Mouse (Mus musculus): ENCODE results near the gene Hivep2. TPM values are rescaled to one million over a fixed set of nuclear protein-coding genes. Genes with fewer than 3 reads are reported as not detected.
A peak's percentile ranks its signal among the peaks of the same experiment; 100 is the strongest.

Gene Hivep2
- polyA plus RNA-seq, 1 experiment from 2014 or later, result 31.0 TPM

DNA sequence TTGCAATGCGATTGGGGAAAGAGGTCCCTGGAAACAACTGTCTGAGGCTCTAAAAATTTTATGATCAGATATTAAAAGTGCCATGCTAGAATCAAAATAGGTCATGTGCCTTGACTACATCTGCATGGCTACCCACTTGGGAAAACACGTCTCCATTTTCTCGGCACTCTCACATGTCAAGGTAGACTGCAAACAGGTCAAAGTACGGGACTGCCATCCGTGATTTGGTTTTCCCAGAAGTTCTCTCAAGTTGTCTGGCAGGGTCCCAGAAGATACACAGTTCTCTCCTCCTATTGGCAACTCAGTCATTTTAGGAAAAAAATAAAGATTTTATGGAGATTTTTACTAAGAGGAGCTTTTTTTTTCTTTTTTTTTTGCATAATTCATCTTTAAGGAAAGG, 153.3 kb downstream of the Hivep2 start:
- no peak overlapping the region for H3K4me3 ChIP-seq (replicated peaks; ENCODE audit: low read length)
- H3K9me3 ChIP-seq (ENCODE audit: control insufficient read depth, low read length), result no peaks in the 10 kb centered on the region
- no peaks in the 10 kb centered on the region for H3K27me3 ChIP-seq (replicated peaks; ENCODE audit: control insufficient read depth, insufficient read depth, low read length)
- no peak overlapping the region for H3K4me2 ChIP-seq (ENCODE audit: low read length)
- no peak for ATAC-seq
- H3K9ac ChIP-seq (replicated peaks; ENCODE audit: low read depth, low read length), result no peak overlapping the region
- 0 out of 2 replicates have a peak, but pooled peaks cover 2% of the 10 kb centered on the region for H3K4me1 ChIP-seq (replicated peaks; ENCODE audit: control insufficient read depth, insufficient read depth, low read length)
- H3K27ac ChIP-seq (ENCODE audit: low read length), result no peak overlapping the region
- 92% methylated on average over 5 of the region's 5 CpGs for WGBS
- no peaks in the 10 kb centered on the region for H3K36me3 ChIP-seq (ENCODE audit: control insufficient read depth, insufficient read depth)

DNA sequence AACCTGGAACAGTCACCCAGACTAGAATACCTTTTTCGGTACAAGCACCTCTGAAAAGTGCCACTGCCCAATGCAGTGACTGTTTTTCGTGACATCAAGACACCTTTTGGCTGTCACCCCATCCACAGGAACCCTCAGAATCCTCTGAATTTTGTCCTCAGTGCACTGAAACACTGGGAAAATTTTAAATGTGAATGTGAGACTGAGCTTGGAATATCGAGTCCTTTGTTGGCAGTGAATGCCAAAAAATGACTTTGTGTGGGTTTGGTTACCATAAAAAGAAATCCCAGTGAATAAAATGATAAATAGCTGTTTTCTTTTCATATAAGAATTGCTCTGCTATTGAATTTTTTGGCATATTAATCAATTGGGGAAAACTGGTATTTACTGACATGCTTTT, 154.6 kb downstream of the Hivep2 start:
- no peak overlapping the region for H3K9ac ChIP-seq (replicated peaks; ENCODE audit: low read depth, low read length)
- H3K4me1 ChIP-seq (replicated peaks; ENCODE audit: control insufficient read depth, insufficient read depth, low read length), result 0 out of 2 replicates have a peak, but pooled peaks cover 2% of the 10 kb centered on the region
- no peaks in the 10 kb centered on the region for H3K36me3 ChIP-seq (ENCODE audit: control insufficient read depth, insufficient read depth)
- H3K4me2 ChIP-seq (ENCODE audit: low read length), result no peak overlapping the region
- 83% methylated on average over 3 of the region's 3 CpGs for WGBS
- no peak for ATAC-seq
- no peak overlapping the region for H3K4me3 ChIP-seq (replicated peaks; ENCODE audit: low read length)
- no peaks in the 10 kb centered on the region for H3K27me3 ChIP-seq (replicated peaks; ENCODE audit: control insufficient read depth, insufficient read depth, low read length)
- H3K9me3 ChIP-seq (ENCODE audit: control insufficient read depth, low read length), result no peaks in the 10 kb centered on the region
- peak overlapping the region; percentile 60 for H3K27ac ChIP-seq (ENCODE audit: low read length)

DNA sequence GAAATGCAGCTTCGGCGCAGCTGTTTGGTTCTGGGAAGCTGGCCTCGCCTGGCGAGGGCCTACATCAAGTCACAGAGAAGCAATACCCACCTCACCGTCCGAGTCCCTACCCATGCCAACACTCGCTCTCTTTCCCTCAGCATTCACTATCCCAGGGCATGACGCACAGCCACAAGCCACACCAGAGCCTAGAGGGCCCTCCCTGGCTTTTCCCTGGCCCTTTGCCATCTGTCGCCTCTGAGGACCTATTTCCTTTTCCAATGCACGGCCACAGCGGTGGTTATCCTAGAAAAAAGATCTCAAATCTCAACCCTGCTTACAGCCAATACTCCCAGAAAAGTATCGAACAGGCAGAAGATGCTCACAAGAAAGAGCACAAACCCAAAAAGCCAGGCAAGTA, 162.0 kb downstream of the Hivep2 start:
- Histone ChIP-seq H3K4me3 (replicated peaks; ENCODE audit: low read length) (no peak overlapping the region), H3K27me3 (replicated peaks; ENCODE audit: control insufficient read depth, insufficient read depth, low read length) (no peaks in the 10 kb centered on the region), H3K9me3 (ENCODE audit: control insufficient read depth, low read length) (no peaks in the 10 kb centered on the region), H3K9ac (replicated peaks; ENCODE audit: low read depth, low read length) (no peak overlapping the region), H3K4me1 (replicated peaks; ENCODE audit: control insufficient read depth, insufficient read depth, low read length) (no peaks in the 10 kb centered on the region), H3K4me2 (ENCODE audit: low read length) (no peak overlapping the region), H3K27ac (ENCODE audit: low read length) (no peak overlapping the region), H3K36me3 (ENCODE audit: control insufficient read depth, insufficient read depth) (peaks cover 13% of the 10 kb centered on the region)
- ATAC-seq, result no peak
- WGBS, result 95% methylated on average over 12 of the region's 12 CpGs

DNA sequence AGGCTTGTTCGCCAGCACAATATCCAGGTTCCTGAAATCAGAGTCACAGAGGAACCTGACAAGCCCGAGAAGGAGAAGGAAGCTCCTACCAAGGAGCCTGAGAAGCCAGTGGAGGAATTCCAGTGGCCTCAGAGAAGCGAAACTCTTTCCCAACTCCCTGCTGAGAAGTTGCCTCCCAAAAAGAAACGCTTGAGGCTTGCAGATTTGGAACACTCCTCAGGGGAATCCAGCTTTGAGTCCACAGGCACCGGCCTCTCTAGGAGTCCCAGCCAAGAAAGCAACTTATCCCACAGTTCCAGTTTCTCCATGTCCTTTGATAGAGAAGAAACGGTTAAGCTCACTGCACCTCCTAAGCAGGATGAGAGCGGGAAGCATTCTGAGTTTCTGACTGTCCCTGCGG, 164.4 kb downstream of the Hivep2 start:
- H3K36me3 ChIP-seq (ENCODE audit: control insufficient read depth, insufficient read depth), result peaks cover 13% of the 10 kb centered on the region
- H3K9ac ChIP-seq (replicated peaks; ENCODE audit: low read depth, low read length), result no peak overlapping the region
- no peaks in the 10 kb centered on the region for H3K27me3 ChIP-seq (replicated peaks; ENCODE audit: control insufficient read depth, insufficient read depth, low read length)
- WGBS, result 82% methylated on average over 8 of the region's 8 CpGs
- no peak overlapping the region for H3K4me3 ChIP-seq (replicated peaks; ENCODE audit: low read length)
- H3K4me1 ChIP-seq (replicated peaks; ENCODE audit: control insufficient read depth, insufficient read depth, low read length), result no peaks in the 10 kb centered on the region
- no peak overlapping the region for H3K27ac ChIP-seq (ENCODE audit: low read length)
- H3K4me2 ChIP-seq (ENCODE audit: low read length), result no peak overlapping the region
- ATAC-seq, result no peak
- no peaks in the 10 kb centered on the region for H3K9me3 ChIP-seq (ENCODE audit: control insufficient read depth, low read length)

DNA sequence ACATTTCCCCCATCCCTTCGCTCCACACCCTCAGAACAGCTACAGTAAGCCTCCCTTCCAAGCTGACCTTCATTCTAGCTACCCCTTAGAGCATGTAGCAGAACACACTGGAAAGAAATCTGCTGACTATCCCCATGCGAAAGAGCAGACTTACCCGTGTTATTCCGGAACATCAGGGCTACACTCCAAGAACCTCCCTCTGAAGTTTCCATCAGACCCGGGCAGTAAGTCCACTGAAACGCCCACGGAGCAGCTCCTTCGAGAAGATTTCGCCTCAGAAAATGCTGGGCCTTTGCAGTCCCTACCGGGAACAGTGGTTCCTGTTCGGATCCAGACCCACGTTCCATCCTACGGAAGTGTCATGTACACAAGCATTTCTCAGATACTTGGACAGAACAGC, 165.4 kb downstream of the Hivep2 start:
- Histone ChIP-seq H3K9ac (replicated peaks; ENCODE audit: low read depth, low read length) (no peak overlapping the region), H3K36me3 (ENCODE audit: control insufficient read depth, insufficient read depth) (peaks cover 13% of the 10 kb centered on the region), H3K4me2 (ENCODE audit: low read length) (no peak overlapping the region), H3K27ac (ENCODE audit: low read length) (no peak overlapping the region), H3K4me1 (replicated peaks; ENCODE audit: control insufficient read depth, insufficient read depth, low read length) (no peaks in the 10 kb centered on the region), H3K27me3 (replicated peaks; ENCODE audit: control insufficient read depth, insufficient read depth, low read length) (no peaks in the 10 kb centered on the region), H3K9me3 (ENCODE audit: control insufficient read depth, low read length) (no peaks in the 10 kb centered on the region), H3K4me3 (replicated peaks; ENCODE audit: low read length) (no peak overlapping the region)
- no peak for ATAC-seq
- 96% methylated on average over 13 of the region's 13 CpGs for WGBS

DNA sequence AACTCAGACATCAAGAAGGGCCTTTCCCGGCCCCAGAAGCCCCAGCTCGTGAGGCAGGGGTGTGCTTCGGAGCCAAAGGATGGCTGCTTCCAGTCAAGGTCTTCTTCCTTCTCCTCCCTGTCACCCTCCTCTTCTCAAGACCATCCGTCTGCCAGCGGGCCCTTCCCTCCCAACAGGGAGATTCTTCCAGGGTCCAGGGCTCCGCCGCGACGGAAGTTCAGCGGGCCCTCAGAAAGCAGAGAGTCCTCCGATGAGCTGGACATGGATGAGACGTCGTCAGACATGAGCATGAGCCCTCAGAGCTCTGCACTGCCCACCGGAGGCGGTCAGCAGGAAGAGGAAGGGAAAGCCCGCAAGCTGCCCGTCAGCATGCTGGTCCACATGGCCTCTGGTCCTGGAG, 166.2 kb downstream of the Hivep2 start:
- Histone ChIP-seq H3K27me3 (replicated peaks; ENCODE audit: control insufficient read depth, insufficient read depth, low read length) (no peaks in the 10 kb centered on the region), H3K4me3 (replicated peaks; ENCODE audit: low read length) (no peak overlapping the region), H3K9me3 (ENCODE audit: control insufficient read depth, low read length) (no peaks in the 10 kb centered on the region), H3K27ac (ENCODE audit: low read length) (no peak overlapping the region), H3K4me1 (replicated peaks; ENCODE audit: control insufficient read depth, insufficient read depth, low read length) (no peaks in the 10 kb centered on the region), H3K36me3 (ENCODE audit: control insufficient read depth, insufficient read depth) (peaks cover 15% of the 10 kb centered on the region), H3K4me2 (ENCODE audit: low read length) (no peak overlapping the region), H3K9ac (replicated peaks; ENCODE audit: low read depth, low read length) (no peak overlapping the region)
- ATAC-seq, result no peak
- 89% methylated on average over 17 of the region's 17 CpGs for WGBS

DNA sequence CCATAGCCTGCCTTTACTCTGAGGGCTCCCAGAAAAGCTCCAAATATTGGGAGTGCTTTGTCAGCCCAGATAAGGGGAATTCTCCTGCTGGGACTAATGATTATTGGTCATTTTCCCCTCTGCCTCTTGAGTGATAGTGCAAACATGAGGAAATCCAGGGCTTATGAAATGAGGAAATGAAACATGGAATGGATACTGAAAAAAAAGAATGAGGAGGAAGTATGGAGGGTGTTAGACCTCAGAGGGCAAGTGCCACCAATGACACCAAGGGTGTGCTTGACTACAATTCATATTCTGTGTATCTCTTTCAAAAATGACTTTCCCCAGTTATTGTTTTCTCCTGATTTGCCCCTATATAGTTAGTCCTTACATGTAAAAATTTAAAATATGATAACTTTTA, 167.1 kb downstream of the Hivep2 start:
- Histone ChIP-seq H3K9me3 (ENCODE audit: control insufficient read depth, low read length) (no peaks in the 10 kb centered on the region), H3K27me3 (replicated peaks; ENCODE audit: control insufficient read depth, insufficient read depth, low read length) (no peaks in the 10 kb centered on the region), H3K4me3 (replicated peaks; ENCODE audit: low read length) (no peak overlapping the region), H3K4me1 (replicated peaks; ENCODE audit: control insufficient read depth, insufficient read depth, low read length) (no peaks in the 10 kb centered on the region), H3K36me3 (ENCODE audit: control insufficient read depth, insufficient read depth) (peaks cover 17% of the 10 kb centered on the region), H3K9ac (replicated peaks; ENCODE audit: low read depth, low read length) (no peak overlapping the region), H3K4me2 (ENCODE audit: low read length) (no peak overlapping the region), H3K27ac (ENCODE audit: low read length) (no peak overlapping the region)
- no peak for ATAC-seq

DNA sequence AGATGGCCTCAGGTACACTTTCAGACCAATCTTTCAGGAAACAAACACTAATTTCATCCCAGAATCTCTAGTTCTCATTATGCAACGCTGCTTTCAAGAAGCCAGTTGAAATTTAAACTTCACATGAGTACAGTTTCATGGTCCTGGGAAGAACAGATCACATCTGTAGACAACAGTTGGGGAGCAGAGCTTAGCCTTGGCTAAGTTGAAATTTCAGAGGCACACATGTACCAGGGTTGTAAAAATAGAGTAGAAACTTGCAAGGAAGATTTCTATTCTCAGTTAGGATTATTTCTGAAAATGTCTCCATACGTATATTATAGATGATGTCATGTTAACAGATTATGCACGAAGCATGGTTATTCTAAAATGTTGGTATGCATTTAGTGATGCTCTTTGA, 172.8 kb downstream of the Hivep2 start:
- no peak overlapping the region for H3K27ac ChIP-seq (ENCODE audit: low read length)
- no peak overlapping the region for H3K4me2 ChIP-seq (ENCODE audit: low read length)
- H3K27me3 ChIP-seq (replicated peaks; ENCODE audit: control insufficient read depth, insufficient read depth, low read length), result no peaks in the 10 kb centered on the region
- no peaks in the 10 kb centered on the region for H3K9me3 ChIP-seq (ENCODE audit: control insufficient read depth, low read length)
- WGBS, result 91% methylated on average over 3 of the region's 3 CpGs
- no peak overlapping the region for H3K4me3 ChIP-seq (replicated peaks; ENCODE audit: low read length)
- ATAC-seq, result no peak
- no peak overlapping the region for H3K9ac ChIP-seq (replicated peaks; ENCODE audit: low read depth, low read length)
- H3K36me3 ChIP-seq (ENCODE audit: control insufficient read depth, insufficient read depth), result peaks cover 16% of the 10 kb centered on the region
- H3K4me1 ChIP-seq (replicated peaks; ENCODE audit: control insufficient read depth, insufficient read depth, low read length), result no peaks in the 10 kb centered on the region

DNA sequence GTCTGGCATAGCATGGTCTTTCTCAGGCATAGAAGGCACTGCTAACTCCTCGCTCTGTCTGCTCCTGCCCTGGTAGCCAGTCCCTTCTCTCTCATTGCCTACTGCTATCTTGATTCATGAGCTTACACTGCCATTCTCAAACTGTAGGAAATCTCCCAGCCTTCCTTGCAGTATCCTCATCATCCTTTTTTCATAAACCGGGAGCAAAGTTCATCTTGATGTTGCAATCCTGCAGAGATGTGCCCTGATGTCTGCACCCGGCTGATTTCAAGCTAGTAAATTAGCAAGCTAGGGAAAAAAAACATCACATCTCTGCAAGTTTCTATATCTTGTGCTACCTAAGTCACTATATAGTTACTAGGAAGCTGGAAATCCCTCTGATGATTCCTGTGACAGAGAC, 179.0 kb downstream of the Hivep2 start:
- peaks cover 22% of the 10 kb centered on the region for H3K36me3 ChIP-seq (ENCODE audit: control insufficient read depth, insufficient read depth)
- H3K4me1 ChIP-seq (replicated peaks; ENCODE audit: control insufficient read depth, insufficient read depth, low read length), result no peaks in the 10 kb centered on the region
- H3K27ac ChIP-seq (ENCODE audit: low read length), result no peak overlapping the region
- WGBS, result 95% methylated on average over 3 of the region's 3 CpGs
- no peaks in the 10 kb centered on the region for H3K9me3 ChIP-seq (ENCODE audit: control insufficient read depth, low read length)
- no peak overlapping the region for H3K4me3 ChIP-seq (replicated peaks; ENCODE audit: low read length)
- no peaks in the 10 kb centered on the region for H3K27me3 ChIP-seq (replicated peaks; ENCODE audit: control insufficient read depth, insufficient read depth, low read length)
- H3K9ac ChIP-seq (replicated peaks; ENCODE audit: low read depth, low read length), result no peak overlapping the region
- no peak for ATAC-seq
- H3K4me2 ChIP-seq (ENCODE audit: low read length), result no peak overlapping the region

DNA sequence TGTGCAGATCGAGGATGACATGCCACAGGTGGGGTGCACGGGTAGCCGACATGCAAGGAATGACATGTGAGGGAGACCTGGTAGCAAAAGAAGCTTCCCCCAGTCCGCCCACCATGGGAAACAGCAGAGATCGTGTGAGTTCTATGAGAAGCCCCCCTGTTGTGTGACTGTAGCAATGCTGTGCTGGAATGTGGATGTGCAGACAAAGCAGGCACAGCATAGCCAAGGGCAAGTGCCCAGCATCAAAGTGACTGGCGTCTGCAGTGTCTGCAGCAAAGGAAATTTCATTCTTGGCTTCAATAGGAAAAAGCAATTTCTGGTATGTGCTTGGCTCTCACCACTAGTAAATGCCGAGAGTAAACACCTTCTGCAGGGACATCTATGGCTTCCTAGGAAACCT, 199.0 kb downstream of the Hivep2 start:
- Histone ChIP-seq H3K4me3 (replicated peaks; ENCODE audit: low read length) (no peak overlapping the region), H3K4me1 (replicated peaks; ENCODE audit: control insufficient read depth, insufficient read depth, low read length) (no peaks in the 10 kb centered on the region), H3K9ac (replicated peaks; ENCODE audit: low read depth, low read length) (no peak overlapping the region), H3K27me3 (replicated peaks; ENCODE audit: control insufficient read depth, insufficient read depth, low read length) (no peaks in the 10 kb centered on the region), H3K4me2 (ENCODE audit: low read length) (no peak overlapping the region), H3K9me3 (ENCODE audit: control insufficient read depth, low read length) (no peaks in the 10 kb centered on the region), H3K27ac (ENCODE audit: low read length) (no peak overlapping the region), H3K36me3 (ENCODE audit: control insufficient read depth, insufficient read depth) (no peaks in the 10 kb centered on the region)
- 43% methylated on average over 7 of the region's 7 CpGs for WGBS
- ATAC-seq, result no peak

Measured in forebrain, embryonic 16.5 days (tissue).